Mouse (Mus musculus) midbrain, postnatal 0 days (tissue): ENCODE results near the gene Zswim8. TPM values are rescaled to one million over a fixed set of nuclear protein-coding genes. Genes with fewer than 3 reads are reported as not detected.
A peak's percentile ranks its signal among the peaks of the same experiment; 100 is the strongest.

Source experiments
- ATAC-seq: fragments of 200-750 bp; cut with Nextera tagmentation; 2 replicates; pipeline ENCODE4 v1.8.0; 2017; ENCODE audit warnings: moderate number of reproducible peaks, mild to moderate bottlenecking, moderate TSS enrichment, moderate library complexity; ENCODE audit not compliant: low FRiP score
- DNase-seq: peaks from one replicate; pipeline ENCODE4 v3.0.0-alpha.2; 2015; ENCODE audit warnings: low spot score
- H3K27ac ChIP-seq: fragments of 300-500 bp; sonication (generic); 2 replicates; pipeline ENCODE4 v1.5.1; 2014; ENCODE audit warnings: low read depth, mild to moderate bottlenecking, low read length, mixed read lengths
- H3K27me3 ChIP-seq: fragments of 300-500 bp; sonication (generic); 2 replicates; pipeline ENCODE4 v1.6.1; 2014; ENCODE audit warnings: low read length, control low read depth, mixed read lengths; ENCODE audit not compliant: insufficient read depth
- H3K36me3 ChIP-seq: fragments of 300-500 bp; sonication (generic); 2 replicates; pipeline ENCODE4 v1.6.1; 2014; ENCODE audit warnings: low read length, control low read depth, mixed read lengths; ENCODE audit not compliant: insufficient read depth
- H3K4me1 ChIP-seq: fragments of 300-500 bp; sonication (generic); 2 replicates; pipeline ENCODE4 v1.6.1; 2014; ENCODE audit warnings: mild to moderate bottlenecking, control low read depth, antibody characterized with exemption, low read length, mixed read lengths; ENCODE audit not compliant: insufficient read depth
- H3K4me2 ChIP-seq: fragments of 300-500 bp; sonication (generic); 2 replicates; pipeline ENCODE4 v1.6.1; 2014; ENCODE audit warnings: low read depth, mild to moderate bottlenecking, low read length, mixed read lengths; ENCODE audit not compliant: poor library complexity, severe bottlenecking
- H3K4me3 ChIP-seq: fragments of 300-500 bp; sonication (generic); 2 replicates; pipeline ENCODE4 v1.5.1; 2014; ENCODE audit warnings: low read depth, mild to moderate bottlenecking, low read length, moderate library complexity
- H3K9ac ChIP-seq: fragments of 300-500 bp; sonication (generic); replicated peaks from 2 replicates; pipeline ENCODE4 v1.6.1; 2014; ENCODE audit warnings: mild to moderate bottlenecking, low read length, moderate library complexity, mixed read lengths; ENCODE audit not compliant: poor library complexity, severe bottlenecking
- H3K9me3 ChIP-seq: fragments of 300-500 bp; sonication (generic); 2 replicates; pipeline ENCODE4 v1.6.1; 2016; ENCODE audit warnings: low read length, control low read depth
- CTCF ChIP-seq: IDR thresholded peaks from 2 replicates; pipeline ENCODE4 v1.5.1; 2016; ENCODE audit warnings: antibody characterized with exemption, mild to moderate bottlenecking
- WGBS: fragments of 180-500 bp; shearing (Covaris S2); extraction: QIAGEN DNeasy Blood & Tissue Kit; methylation state at CpG from one replicate; pipeline ENCODE4 v1.1.7; 2014; 5-methylcytosine and 5-hydroxymethylcytosine counted together
- polyA plus RNA-seq: library from polyadenylated mRNA; unstranded; fragments of >200 nt; fragmentation: Nextera tagmentation; extraction: Ambion mirVana; gene quantifications from 2 replicates; pipeline ENCODE4 v1.2.1, GENCODE M21; 2015
- total RNA-seq: library from RNA; depleted of rRNA; stranded (reverse); fragments of >200 nt; gene quantifications from 2 replicates; pipeline ENCODE4 v1.2.3, GENCODE M21; 2014

Zswim8 gene
- total and polyA plus RNA-seq, 2 experiments from 2014 or later = 37.8 to 183 TPM

- H3K4me3 ChIP-seq = no peak overlapping the region
- no peak overlapping the region for H3K27ac ChIP-seq
- TF ChIP-seq CTCF = no peak
- no peaks in the 10 kb centered on the region for H3K9me3 ChIP-seq
- DNase-seq (no peak), ATAC-seq (no peak)
- no peaks in the 10 kb centered on the region for H3K4me1 ChIP-seq
- no peak overlapping the region for H3K9ac ChIP-seq
- no peak overlapping the region for H3K4me2 ChIP-seq
- WGBS = 98% methylated on average over 3 of the region's 3 CpGs
- no peaks in the 10 kb centered on the region for H3K27me3 ChIP-seq
- H3K36me3 ChIP-seq = peaks cover 93% of the 10 kb centered on the region
Observed at GRCm38 (mm10) chr14:20686576-20686975, 20.8 kb upstream of the Zswim8 start.

- ATAC-seq (no peak), DNase-seq (no peak)
- H3K9me3 ChIP-seq = no peaks in the 10 kb centered on the region
- no peak overlapping the region for H3K27ac ChIP-seq
- no peak overlapping the region for H3K4me3 ChIP-seq
- H3K4me1 ChIP-seq = no peaks in the 10 kb centered on the region
- no peak overlapping the region for H3K4me2 ChIP-seq
- H3K9ac ChIP-seq = no peak overlapping the region
- peaks cover 89% of the 10 kb centered on the region for H3K36me3 ChIP-seq
- no peak for TF ChIP-seq CTCF
- no peaks in the 10 kb centered on the region for H3K27me3 ChIP-seq
- WGBS = 99% methylated on average over 2 of the region's 2 CpGs
Observed at GRCm38 (mm10) chr14:20689009-20689408, 18.3 kb upstream of the Zswim8 start.

- WGBS = 91% methylated on average over 6 of the region's 6 CpGs
- Histone ChIP-seq H3K27me3 (no peaks in the 10 kb centered on the region), H3K9me3 (no peaks in the 10 kb centered on the region), H3K27ac (no peak overlapping the region), H3K4me3 (no peak overlapping the region), H3K9ac (no peak overlapping the region), H3K4me2 (no peak overlapping the region), H3K4me1 (peaks cover 7% of the 10 kb centered on the region; the same call in 1 of the 2 replicates), H3K36me3 (peaks cover 62% of the 10 kb centered on the region)
- DNase-seq = no peak
- ATAC-seq = no peak
- no peak for TF ChIP-seq CTCF
Observed at GRCm38 (mm10) chr14:20691772-20692171, 15.6 kb upstream of the Zswim8 start.

- no peak overlapping the region for H3K9ac ChIP-seq
- ATAC-seq = no peak
Observed at GRCm38 (mm10) chr14:20693589-20694101, 13.7 kb upstream of the Zswim8 start.

GRCm38 (mm10) chr14:20694185-20694883 lies 13.0 kb upstream of the Zswim8 start:
- peaks cover 12% of the 10 kb centered on the region; the same call in 1 of the 2 replicates for H3K4me1 ChIP-seq
- DNase-seq (peak; percentile 17), ATAC-seq (peak; percentile 19; the same call in 1 of the 2 replicates)
- H3K27ac ChIP-seq = peak overlapping the region; percentile 96
- H3K4me2 ChIP-seq = peak overlapping the region; percentile 80
- TF ChIP-seq CTCF = no peak
- H3K27me3 ChIP-seq = no peaks in the 10 kb centered on the region
- WGBS = 45% methylated on average over 13 of the region's 13 CpGs
- no peaks in the 10 kb centered on the region for H3K9me3 ChIP-seq
- peaks cover 39% of the 10 kb centered on the region for H3K36me3 ChIP-seq
- peak overlapping the region; percentile 89 for H3K9ac ChIP-seq
- H3K4me3 ChIP-seq = peak overlapping the region; percentile 86

More at GRCm38 (mm10) chr14:20693589-20694101, 13.7 kb upstream of the Zswim8 start:
- Histone ChIP-seq H3K4me2 (no peak overlapping the region), H3K27me3 (no peaks in the 10 kb centered on the region), H3K9me3 (no peaks in the 10 kb centered on the region), H3K4me1 (peaks cover 10% of the 10 kb centered on the region; the same call in 1 of the 2 replicates), H3K4me3 (no peak overlapping the region), H3K36me3 (peaks cover 45% of the 10 kb centered on the region), H3K27ac (no peak overlapping the region)
- 95% methylated on average over 10 of the region's 10 CpGs for WGBS
- TF ChIP-seq CTCF = no peak
- DNase-seq = no peak
